Mouse (Mus musculus) left cerebral cortex, adult 18-20 months (tissue): ENCODE data around the gene Tppp3. TPM values are rescaled to one million over a fixed set of nuclear protein-coding genes. Genes with fewer than 3 reads are reported as not detected.

ENCODE experiments used
- DNase-seq, 2 experiments: peaks; one replicate each; pipeline ENCODE4 v3.0.0; 2021 to 2022; ENCODE audit warnings: low spot score in 2 of 2, mixed read lengths in 1 of 2
- total RNA-seq, 2 experiments: library from RNA; stranded (reverse); gene quantifications; 2 replicates each; pipeline ENCODE4 v1.2.3; 2021

The Tppp3 gene
- total RNA-seq, 2 experiments from 2014 or later, result 47.0 to 48.3 TPM

GRCm38 (mm10) chr8:105468002-105468720, 3.2 kb downstream of the Tppp3 start:
- no peak for DNase-seq

- no peak for DNase-seq
Observed at GRCm38 (mm10) chr8:105467396-105467985, 3.8 kb downstream of the Tppp3 start.

GRCm38 (mm10) chr8:105466700-105467291, 4.5 kb downstream of the Tppp3 start:
- peak; percentile 30 to 39 for DNase-seq

- DNase-seq, result no peak
Observed at GRCm38 (mm10) chr8:105466246-105466645, 5.1 kb downstream of the Tppp3 start.

- no peak for DNase-seq
Observed at GRCm38 (mm10) chr8:105464595-105464994, 6.7 kb downstream of the Tppp3 start.

- DNase-seq, result no peak
Observed at GRCm38 (mm10) chr8:105461085-105461803, 10.1 kb downstream of the Tppp3 start.

- no peak for DNase-seq
Observed at GRCm38 (mm10) chr8:105455218-105455617, 16.1 kb downstream of the Tppp3 start.

GRCm38 (mm10) chr8:105454088-105454487, 17.2 kb downstream of the Tppp3 start:
- no peak for DNase-seq

- no peak for DNase-seq
Observed at GRCm38 (mm10) chr8:105453296-105453695, 18.0 kb downstream of the Tppp3 start.

- DNase-seq, result no peak
Observed at GRCm38 (mm10) chr8:105451903-105452603, 19.3 kb downstream of the Tppp3 start.

- no peak for DNase-seq
Observed at GRCm38 (mm10) chr8:105450977-105451376, 20.3 kb downstream of the Tppp3 start.

GRCm38 (mm10) chr8:105448596-105448995, 22.7 kb downstream of the Tppp3 start:
- no peak for DNase-seq

- DNase-seq, result no peak
Observed at GRCm38 (mm10) chr8:105448188-105448587, 23.1 kb downstream of the Tppp3 start.

- DNase-seq, result peak in 1 of 2 experiments; percentile 17
Observed at GRCm38 (mm10) chr8:105446127-105446552, 25.2 kb downstream of the Tppp3 start.

GRCm38 (mm10) chr8:105445296-105446126, 25.8 kb downstream of the Tppp3 start:
- peak in 1 of 2 experiments; percentile 32 for DNase-seq

GRCm38 (mm10) chr8:105442661-105443060, 28.7 kb downstream of the Tppp3 start:
- no peak for DNase-seq

GRCm38 (mm10) chr8:105441433-105441832, 29.9 kb downstream of the Tppp3 start:
- DNase-seq, result peak in 1 of 2 experiments; percentile 14

- no peak for DNase-seq
Observed at GRCm38 (mm10) chr8:105438865-105439264, 32.5 kb downstream of the Tppp3 start.

- DNase-seq, result no peak
Observed at GRCm38 (mm10) chr8:105437078-105437748, 34.1 kb downstream of the Tppp3 start.

- no peak for DNase-seq
Observed at GRCm38 (mm10) chr8:105436218-105436617, 35.1 kb downstream of the Tppp3 start.
